Mouse (Mus musculus) olfactory bulb, adult 2 months (tissue): ENCODE results near the gene Hdhd5.

ENCODE experiments used
- CTCF ChIP-seq: fragments of 200-500 bp; IDR thresholded peaks from 2 replicates; pipeline ENCODE4 v1.5.1; 2012; ENCODE audit warnings: low read depth, mild to moderate bottlenecking, low read length, moderate library complexity; ENCODE audit not compliant: insufficient read depth
- POLR2A ChIP-seq: fragments of 200-500 bp; IDR thresholded peaks from 2 replicates; pipeline ENCODE4 v1.6.1; 2012; ENCODE audit warnings: mild to moderate bottlenecking, low read depth, low read length, moderate library complexity; ENCODE audit not compliant: insufficient read depth

DNA sequence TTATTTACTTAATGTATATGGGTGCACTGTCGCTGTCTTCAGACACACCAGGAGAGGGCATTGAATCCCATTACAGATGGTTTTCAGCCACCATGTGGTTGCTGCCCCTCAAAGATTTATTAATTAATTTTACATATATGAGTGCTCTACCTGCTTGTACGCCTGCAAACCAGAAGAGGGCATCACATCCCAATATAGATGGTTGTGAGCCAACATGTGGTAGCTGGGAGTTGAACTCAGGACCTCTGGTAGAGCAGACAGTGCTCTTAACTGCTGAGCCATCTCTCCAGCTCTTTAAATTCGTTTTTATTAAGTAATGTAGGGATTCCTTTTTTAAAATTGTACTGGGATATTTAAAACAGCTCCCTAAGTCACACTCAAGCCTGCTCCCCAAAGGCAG lies 61.9 kb downstream of the Hdhd5 start:
- no peak for TF ChIP-seq CTCF
- no peak for TF ChIP-seq POLR2A
